Mouse (Mus musculus) effector memory CD4-positive, alpha-beta T cell, adult 5 months (primary cell): ENCODE data around the gene Fbxl17. TPM values are rescaled to one million over a fixed set of nuclear protein-coding genes. Genes with fewer than 3 reads are reported as not detected.

Experiments
- polyA plus RNA-seq: library from polyadenylated mRNA; unstranded; fragments of 100-300 nt; shearing (Covaris generic); gene quantifications from one replicate; pipeline ENCODE4 v1.2.1, GENCODE M21; 2017

Fbxl17 gene
- polyA plus RNA-seq: 38.7 TPM

GRCm38 (mm10) chr17:63499636-63500155 lies at the start of gene Fbxl17:
Gene Fbxl17 (minus strand): TSS chr17:63500017.

